Mouse (Mus musculus): ENCODE measurements around the gene Olfr160. TPM values are rescaled to one million over a fixed set of nuclear protein-coding genes. Genes with fewer than 3 reads are reported as not detected.

Olfr160 gene
- not detected for total RNA-seq (2021)
- long read RNA-seq, experiment 1 = 0 reads
- long read RNA-seq, experiment 2 = 0 reads

GRCm38 (mm10) chr9:37716150-37716549 lies at the start of gene Olfr160:
Olfr160 (minus strand) TSS chr9:37716250.
- DNase-seq = no peak

GRCm38 (mm10) chr9:37762541-37762940 lies 46.5 kb upstream of the Olfr160 start:
- no peak for DNase-seq

DNA sequence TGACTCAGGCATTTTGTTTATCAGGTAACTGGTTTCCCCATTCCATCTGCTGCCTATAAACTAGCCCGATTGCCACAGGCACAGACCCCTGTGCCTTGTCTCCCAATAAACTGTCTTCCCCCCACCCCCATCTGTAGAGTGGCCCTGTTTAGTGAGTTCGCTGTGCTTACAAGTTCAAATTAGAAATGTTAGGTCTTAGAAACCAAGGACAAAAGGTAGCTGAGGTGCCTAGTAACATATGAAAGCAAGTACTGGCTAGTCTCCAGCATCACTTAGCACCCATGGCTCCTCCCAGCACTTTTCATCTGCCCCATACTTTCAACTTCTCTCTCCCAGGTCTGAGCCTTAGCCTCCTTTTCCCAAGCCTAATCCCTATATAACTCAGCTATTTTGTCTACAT lies 45.7 kb upstream of the Olfr160 start:
- no peak for DNase-seq

DNA sequence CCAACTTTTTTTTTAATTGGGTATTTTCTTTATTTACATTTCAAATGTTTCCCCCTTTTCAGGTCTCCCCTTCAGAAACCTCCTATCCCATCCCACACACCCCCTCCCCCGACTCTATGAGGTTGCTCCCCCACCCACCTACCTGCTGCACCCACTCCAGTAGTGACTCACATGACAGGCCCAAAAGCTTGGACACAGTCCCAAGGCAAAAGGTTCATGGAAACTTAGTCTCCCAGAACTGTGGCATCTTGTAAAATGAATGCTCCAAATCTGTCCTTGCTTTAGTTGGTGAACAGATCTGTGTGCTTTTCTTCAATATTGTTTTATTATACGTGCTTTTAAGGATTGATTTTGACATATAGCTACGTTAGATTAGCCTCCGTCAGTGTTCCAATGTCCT lies 36.0 kb upstream of the Olfr160 start:
- no peak for DNase-seq

- DNase-seq = no peak
These were observed 35.4 kb upstream of the Olfr160 start for GRCm38 (mm10) chr9:37751467-37751866.

- no peak for DNase-seq
These were observed 34.4 kb upstream of the Olfr160 start for GRCm38 (mm10) chr9:37750319-37751075.

GRCm38 (mm10) chr9:37744806-37745205 lies 28.8 kb upstream of the Olfr160 start, which contains the start of gene Olfr874:
Olfr874 (plus strand) TSS chr9:37745106.
- no peak for DNase-seq

GRCm38 (mm10) chr9:37734310-37734709 lies 18.3 kb upstream of the Olfr160 start:
- DNase-seq = no peak

DNA sequence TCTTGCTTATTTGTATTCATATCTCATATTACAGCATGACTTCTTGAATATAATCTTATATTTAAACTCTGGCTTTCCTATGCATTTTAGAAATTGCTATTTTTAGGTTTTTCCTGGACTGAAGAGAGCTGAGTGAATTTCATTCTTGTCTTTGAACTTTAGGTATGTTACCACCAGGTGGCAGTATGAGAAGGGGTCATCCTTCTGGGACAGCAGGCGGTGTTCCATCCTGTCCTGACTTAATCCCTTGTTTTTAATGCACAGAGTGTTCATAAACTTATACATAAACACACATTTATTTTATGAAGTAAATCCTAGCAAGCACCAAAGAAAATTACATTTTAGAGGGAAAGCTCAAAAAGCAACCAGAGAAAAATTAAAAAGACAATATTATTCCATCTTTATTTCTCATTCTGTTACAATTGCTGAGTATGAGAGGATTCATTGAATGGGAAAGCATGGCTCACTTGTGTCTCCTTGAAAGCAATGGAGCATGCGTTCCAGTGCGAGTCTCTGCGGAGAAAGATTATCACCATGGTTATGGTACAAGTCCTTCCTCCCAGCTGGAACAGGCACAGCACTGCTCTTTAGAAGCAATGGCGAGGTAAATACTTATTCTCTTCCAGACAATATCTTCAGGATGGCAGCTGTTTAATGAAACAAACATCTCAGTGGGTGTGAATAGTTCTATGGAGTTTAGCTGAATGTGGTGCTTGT lies 25.9 kb downstream of the Olfr160 start:
- no peak for DNase-seq

DNA sequence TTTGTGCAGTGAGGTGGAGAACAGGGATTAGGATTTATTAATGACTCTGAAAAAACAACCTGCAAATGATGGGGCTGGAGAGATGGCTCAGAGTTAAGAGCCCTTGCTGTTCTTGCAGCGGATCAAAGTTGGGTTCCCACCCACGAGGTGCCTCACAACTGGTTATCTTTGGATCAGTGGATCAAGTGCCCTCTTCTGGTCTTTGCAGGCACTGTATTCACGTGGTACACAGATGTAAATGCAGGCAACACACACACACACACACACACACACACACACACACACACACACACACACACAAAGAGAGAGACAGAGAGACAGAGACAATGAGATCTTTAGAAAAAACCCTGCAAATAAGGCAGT lies 28.1 kb downstream of the Olfr160 start:
- no peak for DNase-seq

GRCm38 (mm10) chr9:37687288-37687940 lies 28.6 kb downstream of the Olfr160 start:
- DNase-seq = no peak

- DNase-seq = no peak
These were observed 34.9 kb downstream of the Olfr160 start for GRCm38 (mm10) chr9:37681123-37681522.

DNA sequence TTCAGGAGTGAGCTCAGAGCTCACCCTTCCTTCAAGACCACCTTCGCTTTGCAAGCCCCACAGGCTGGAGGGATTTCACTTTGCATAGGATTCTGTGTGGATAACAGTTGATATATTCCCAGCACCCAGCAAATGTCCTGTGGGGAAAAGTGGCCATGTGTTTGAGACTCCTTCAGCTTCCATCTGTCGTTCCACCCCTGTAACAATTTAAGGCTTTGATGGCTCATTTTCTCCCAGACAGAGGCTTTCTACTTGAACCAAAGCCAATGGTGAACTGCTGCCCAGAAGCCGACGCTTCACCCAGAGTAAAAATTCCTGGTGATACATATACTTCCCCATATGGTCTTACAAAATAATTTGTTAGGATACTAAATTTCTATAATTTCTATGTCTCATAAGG lies 40.8 kb downstream of the Olfr160 start:
- DNase-seq = no peak

DNA sequence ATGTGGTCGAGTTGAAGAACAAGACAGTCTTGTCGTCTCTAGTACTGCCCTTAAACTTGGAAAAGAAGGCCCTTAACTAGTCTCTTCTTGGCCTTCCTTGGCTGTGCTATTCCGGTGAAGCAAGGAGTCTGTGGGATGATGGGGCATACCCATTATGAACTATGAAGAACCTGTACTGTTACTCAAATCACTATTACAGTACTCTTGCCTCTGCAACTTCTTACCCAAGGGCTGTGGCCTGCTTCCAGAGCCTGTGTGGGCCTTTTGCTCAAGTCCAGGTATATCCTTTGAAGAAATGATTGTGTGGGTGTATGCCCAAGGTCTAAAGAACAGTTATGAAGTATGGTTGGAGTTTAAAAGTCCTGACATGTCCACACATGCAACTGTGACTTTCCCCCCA lies 45.8 kb downstream of the Olfr160 start:
- no peak for DNase-seq

- no peak for DNase-seq
These were observed 46.4 kb downstream of the Olfr160 start for GRCm38 (mm10) chr9:37669678-37670077.

DNA sequence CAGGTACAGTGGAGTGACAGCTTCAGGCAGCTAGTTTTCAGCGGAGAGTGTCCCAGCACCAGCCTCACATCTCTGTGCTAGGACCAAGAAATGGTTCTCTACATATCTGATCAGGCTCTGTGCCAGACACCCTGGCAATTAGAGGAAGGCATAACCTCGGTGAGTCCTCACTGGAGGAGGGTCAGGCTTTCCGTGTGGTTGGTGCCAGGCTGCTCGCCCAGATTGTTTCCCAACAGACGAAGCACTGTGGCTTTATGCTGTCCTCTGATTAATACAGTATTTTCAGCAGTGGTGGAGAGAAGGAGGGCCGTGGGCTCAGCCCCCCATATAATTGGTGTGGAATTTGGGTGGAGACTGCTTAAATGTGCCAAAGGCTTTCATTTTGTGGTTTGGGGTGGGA lies 46.9 kb downstream of the Olfr160 start, which contains the start of gene Panx3:
Panx3 (minus strand) TSS at position 121 of the 400 bp plus-strand sequence.
- DNase-seq = no peak

GRCm38 (mm10) chr9:37666045-37666444 lies 50.0 kb downstream of the Olfr160 start:
- no peak for DNase-seq

DNA sequence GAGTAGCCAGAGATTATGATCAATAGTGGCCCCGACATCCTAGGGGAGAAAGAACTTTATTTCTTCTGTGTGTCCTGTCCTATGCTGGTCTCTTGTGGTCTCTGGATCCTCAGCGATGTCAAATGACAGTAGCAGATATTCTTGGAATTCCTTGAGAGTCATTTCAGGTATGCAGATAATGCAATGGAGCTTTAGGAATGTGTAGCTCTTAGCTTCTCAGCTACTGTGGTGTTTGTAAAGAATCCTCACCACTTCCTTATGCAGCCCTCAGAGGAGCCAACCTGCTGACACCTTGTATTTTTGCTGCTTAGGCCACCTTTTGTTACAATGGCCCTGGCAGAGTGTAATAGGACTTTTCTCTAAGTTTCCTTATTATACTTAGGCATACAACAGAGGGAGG lies 51.4 kb downstream of the Olfr160 start:
- no peak for DNase-seq

- no peak for DNase-seq
These were observed 52.8 kb downstream of the Olfr160 start for GRCm38 (mm10) chr9:37663210-37663609.

DNA sequence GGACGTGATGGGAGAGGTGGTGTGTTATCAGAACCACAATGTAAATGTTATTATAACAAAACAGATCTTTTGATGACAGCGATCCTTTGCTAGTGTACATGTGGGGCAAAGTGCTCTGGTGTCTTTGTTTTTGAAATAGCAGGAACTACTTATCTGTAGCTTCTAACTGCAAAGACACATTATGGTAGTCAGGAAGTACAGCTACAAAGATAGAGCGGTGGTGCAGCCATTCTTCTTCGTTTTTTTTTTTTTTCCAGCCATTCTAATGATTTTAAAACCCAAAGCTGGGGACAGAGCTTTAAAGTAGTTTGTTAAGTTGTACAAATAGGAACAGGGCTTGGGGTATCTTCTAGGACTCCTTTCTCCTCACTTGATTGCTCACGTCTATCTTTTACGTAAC lies 56.6 kb downstream of the Olfr160 start:
- DNase-seq = no peak

All from gastrocnemius, postnatal 25 days (tissue).